Mouse (Mus musculus): ENCODE measurements around the gene Ovca2.

- no peak for TF ChIP-seq ZC3H11A (IDR thresholded peaks at IDR 0.05; ENCODE audit: borderline replicate concordance, low read depth, low read length)
- TF ChIP-seq ZNF384 (IDR thresholded peaks at IDR 0.05; ENCODE audit: low read depth, low read length), result no peak
- no peak for TF ChIP-seq MAFK (IDR thresholded peaks at IDR 0.05; ENCODE audit: insufficient read depth, low read depth, low read length)
- no peak for TF ChIP-seq CHD2 (IDR thresholded peaks at IDR 0.05; ENCODE audit: low read depth, low read length)
- no peak for TF ChIP-seq HCFC1 (IDR thresholded peaks at IDR 0.05; ENCODE audit: borderline replicate concordance, insufficient read depth, low read length)
These were observed 42.0 kb upstream of the Ovca2 start for GRCm38 (mm10) chr11:75220517-75221145.
